Mouse (Mus musculus) erythroblast, embryonic 14.5 days (primary cell): Measurements from ENCODE around the gene Fut9.

ENCODE experiments used
- GATA1 ChIP-seq: IDR thresholded peaks from 2 replicates; pipeline ENCODE4 v1.6.1; 2012; ENCODE audit warnings: low read length, inconsistent platforms, mixed read lengths
- TAL1 ChIP-seq: IDR thresholded peaks from 3 replicates; pipeline ENCODE4 v1.6.1; 2012; ENCODE audit warnings: low read length, inconsistent platforms, mixed read lengths

DNA sequence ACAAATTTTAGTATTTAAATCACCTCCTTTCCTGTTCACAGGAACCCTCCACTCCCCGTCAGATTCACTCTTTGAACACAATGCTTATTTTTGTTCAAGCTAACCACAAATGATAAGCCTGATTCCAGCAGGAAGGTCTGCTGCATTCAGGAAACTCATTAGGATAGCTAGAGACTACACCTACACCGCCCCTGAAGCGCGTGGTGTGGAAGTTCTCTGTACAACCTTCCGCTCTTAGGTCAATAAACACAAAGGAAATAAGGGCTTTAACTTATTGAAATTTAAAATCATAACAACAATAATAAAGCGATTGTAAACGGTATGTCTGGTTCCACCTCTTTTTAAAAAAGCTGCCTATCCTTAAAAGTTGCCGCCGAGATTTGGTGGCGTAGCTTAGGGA, 1.6 kb downstream of the Fut9 start:
- no peak for TF ChIP-seq TAL1
- TF ChIP-seq GATA1: no peak
